Mouse (Mus musculus) thymus, adult 2 months (tissue): ENCODE data around the gene Rassf10.

Source experiments
- CTCF ChIP-seq: fragments of 200-500 bp; IDR thresholded peaks from 2 replicates; pipeline ENCODE4 v1.5.1; 2012; ENCODE audit warnings: mild to moderate bottlenecking, control low read depth, low read length, moderate library complexity, borderline replicate concordance; ENCODE audit not compliant: control insufficient read depth, poor library complexity, insufficient read depth; ENCODE audit errors: extremely low read depth
- POLR2A ChIP-seq: fragments of 200-500 bp; IDR thresholded peaks from 2 replicates; pipeline ENCODE4 v1.6.1; 2012; ENCODE audit warnings: mild to moderate bottlenecking, low read length, control low read depth, moderate library complexity; ENCODE audit not compliant: control insufficient read depth, poor library complexity, insufficient read depth; ENCODE audit errors: extremely low read depth

DNA sequence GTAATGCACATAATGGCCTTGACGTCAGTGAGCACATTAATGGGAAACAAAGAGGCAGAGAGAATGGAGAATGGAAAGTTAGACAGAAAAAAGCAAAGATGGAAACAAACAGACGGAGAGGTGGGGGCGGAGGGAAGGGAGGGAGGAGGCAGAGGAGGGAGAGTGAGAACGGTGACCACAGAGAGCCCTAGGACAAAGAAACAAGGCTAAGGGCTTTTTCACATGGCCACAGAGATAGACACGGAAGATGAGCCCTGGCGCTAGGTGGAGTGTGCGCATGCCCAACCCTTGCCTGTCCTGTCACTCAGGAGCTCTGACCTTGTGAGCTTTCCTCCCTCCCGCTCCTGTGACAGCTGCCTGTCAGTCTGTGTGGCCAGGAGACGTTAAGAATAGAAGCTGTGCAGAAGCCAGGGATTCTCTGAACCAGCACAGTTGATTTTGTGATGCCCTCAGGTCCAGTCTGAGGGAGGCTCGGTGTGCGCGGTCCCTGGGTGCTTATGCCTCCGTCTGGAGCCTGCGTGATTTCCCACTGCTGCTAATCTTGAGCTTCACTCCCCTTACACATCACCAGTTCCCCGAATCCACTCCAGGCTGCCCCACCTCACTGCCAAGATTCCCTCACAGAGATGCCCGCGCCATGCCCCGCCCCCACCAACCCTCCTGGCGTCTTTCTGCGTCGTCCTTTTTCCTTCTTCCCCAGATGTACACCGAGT lies 35.3 kb upstream of the Rassf10 start:
- TF ChIP-seq CTCF (no peak), POLR2A (no peak)
